Mouse (Mus musculus): ENCODE measurements around the gene Prr27. TPM values are rescaled to one million over a fixed set of nuclear protein-coding genes. Genes with fewer than 3 reads are reported as not detected.

Prr27 gene
- polyA plus RNA-seq (2015; fragmentation: Nextera tagmentation; extraction: Ambion mirVana), result not detected in 2 replicates

DNA sequence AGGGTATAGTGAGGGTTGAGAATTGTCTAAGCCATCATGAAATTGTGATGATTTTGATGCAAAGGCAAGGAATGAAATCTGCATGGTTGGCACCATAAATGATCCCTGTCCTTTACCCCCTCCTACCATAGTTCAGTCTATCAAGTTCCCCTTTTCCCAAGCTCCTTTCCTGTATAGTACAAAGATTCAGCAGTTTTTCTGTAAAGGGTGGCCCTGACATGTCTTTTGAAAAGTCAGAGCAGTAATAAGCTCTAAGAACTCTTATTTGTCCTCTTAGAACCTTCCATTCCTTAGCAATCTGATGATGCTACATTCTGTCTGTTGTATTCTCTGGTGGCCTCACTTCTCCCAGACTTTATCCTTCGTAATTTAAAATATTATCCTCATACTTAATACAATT, at the start of gene Prr27:
Prr27 (plus strand) TSS at position 301 of the 400 bp plus-strand sequence.
- H3K9me3 ChIP-seq (replicated peaks; ENCODE audit: control insufficient read depth, low read length), result no peaks in the 10 kb centered on the region
- H3K9ac ChIP-seq (ENCODE audit: low read length), result no peak within 1 kb of the TSS
- H3K27me3 ChIP-seq (ENCODE audit: control insufficient read depth, insufficient read depth, low read length), result no peaks in the 10 kb centered on the region
- H3K36me3 ChIP-seq (ENCODE audit: control insufficient read depth, insufficient read depth), result no peaks in the 10 kb centered on the region
- ATAC-seq (replicated peaks; ENCODE audit: extremely low read depth, insufficient read depth, low FRiP score), result no peak
- H3K4me1 ChIP-seq (ENCODE audit: control insufficient read depth, insufficient read depth, low read length), result no peaks in the 10 kb centered on the region
- H3K4me2 ChIP-seq (ENCODE audit: low read depth, low read length), result no peak within 1 kb of the TSS
- no peak within 1 kb of the TSS for H3K27ac ChIP-seq (ENCODE audit: low read length)
- H3K4me3 ChIP-seq (ENCODE audit: low read length), result no peak within 1 kb of the TSS
- 56% methylated on average over 1 of the region's 1 CpGs for WGBS

GRCm38 (mm10) chr5:87782731-87783130, 42.8 kb upstream of the Prr27 start:
- Histone ChIP-seq H3K4me1 (ENCODE audit: control insufficient read depth, insufficient read depth, low read length) (no peaks in the 10 kb centered on the region), H3K9me3 (replicated peaks; ENCODE audit: control insufficient read depth, low read length) (no peaks in the 10 kb centered on the region), H3K9ac (ENCODE audit: low read length) (no peak overlapping the region), H3K4me3 (ENCODE audit: low read length) (no peak overlapping the region), H3K27me3 (ENCODE audit: control insufficient read depth, insufficient read depth, low read length) (no peaks in the 10 kb centered on the region), H3K27ac (ENCODE audit: low read length) (no peak overlapping the region), H3K4me2 (ENCODE audit: low read depth, low read length) (no peak overlapping the region), H3K36me3 (ENCODE audit: control insufficient read depth, insufficient read depth) (no peaks in the 10 kb centered on the region)
- no peak for ATAC-seq (replicated peaks; ENCODE audit: extremely low read depth, insufficient read depth, low FRiP score)
- 38% methylated on average over 4 of the region's 4 CpGs for WGBS

DNA sequence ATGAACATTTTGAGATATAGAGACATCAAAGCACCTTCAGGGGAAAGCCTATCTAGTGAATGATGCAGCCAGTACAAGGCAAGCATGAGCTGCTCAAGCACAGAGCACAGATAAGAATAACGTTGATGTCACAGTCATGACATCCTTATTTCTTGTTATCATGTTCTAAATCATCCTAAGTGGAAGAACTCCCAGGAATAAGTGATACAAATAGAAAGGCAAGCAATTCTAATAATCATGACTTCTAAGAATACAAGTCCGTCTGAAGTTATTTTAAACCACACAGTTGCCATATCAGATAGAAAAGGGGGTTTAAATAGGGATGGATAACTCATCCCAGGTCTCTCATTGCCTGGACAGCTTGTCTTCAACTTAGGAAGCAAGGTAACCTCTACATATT, 17.7 kb upstream of the Prr27 start, which contains the start of gene Csn1s2b:
Csn1s2b (plus strand) TSS at position 301 of the 400 bp plus-strand sequence.
- Histone ChIP-seq H3K4me1 (ENCODE audit: control insufficient read depth, insufficient read depth, low read length) (no peaks in the 10 kb centered on the region), H3K4me3 (ENCODE audit: low read length) (no peak within 1 kb of the TSS), H3K36me3 (ENCODE audit: control insufficient read depth, insufficient read depth) (no peaks in the 10 kb centered on the region), H3K27me3 (ENCODE audit: control insufficient read depth, insufficient read depth, low read length) (no peaks in the 10 kb centered on the region), H3K27ac (ENCODE audit: low read length) (no peak within 1 kb of the TSS), H3K9me3 (replicated peaks; ENCODE audit: control insufficient read depth, low read length) (no peaks in the 10 kb centered on the region), H3K4me2 (ENCODE audit: low read depth, low read length) (no peak within 1 kb of the TSS), H3K9ac (ENCODE audit: low read length) (no peak within 1 kb of the TSS)
- no peak for ATAC-seq (replicated peaks; ENCODE audit: extremely low read depth, insufficient read depth, low FRiP score)
- 49% methylated on average over 2 of the region's 2 CpGs for WGBS

DNA sequence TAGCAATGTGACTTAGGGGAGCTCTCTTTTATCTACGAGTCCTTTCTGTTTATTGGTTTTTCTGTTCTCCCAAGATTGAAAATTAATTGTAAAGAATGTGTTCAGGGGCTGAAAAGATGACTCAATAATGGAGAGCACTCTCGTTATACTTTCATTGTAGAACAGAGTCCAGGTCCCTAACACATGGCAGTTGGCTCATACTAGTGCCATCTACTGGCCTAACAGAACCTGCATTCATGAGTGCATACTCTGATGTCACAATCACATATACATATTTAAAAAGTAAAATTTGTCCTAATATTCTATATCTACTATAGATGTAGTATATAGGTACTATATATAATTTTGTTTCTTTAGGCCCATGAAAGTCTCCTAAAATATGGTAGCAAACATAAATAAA, 16.2 kb upstream of the Prr27 start:
- Histone ChIP-seq H3K9me3 (replicated peaks; ENCODE audit: control insufficient read depth, low read length) (no peaks in the 10 kb centered on the region), H3K4me1 (ENCODE audit: control insufficient read depth, insufficient read depth, low read length) (no peaks in the 10 kb centered on the region), H3K4me2 (ENCODE audit: low read depth, low read length) (no peak overlapping the region), H3K9ac (ENCODE audit: low read length) (no peak overlapping the region), H3K36me3 (ENCODE audit: control insufficient read depth, insufficient read depth) (no peaks in the 10 kb centered on the region), H3K27ac (ENCODE audit: low read length) (no peak overlapping the region), H3K4me3 (ENCODE audit: low read length) (no peak overlapping the region), H3K27me3 (ENCODE audit: control insufficient read depth, insufficient read depth, low read length) (no peaks in the 10 kb centered on the region)
- WGBS, result 58% methylated on average over 2 of the region's 2 CpGs
- ATAC-seq (replicated peaks; ENCODE audit: extremely low read depth, insufficient read depth, low FRiP score), result no peak

- Histone ChIP-seq H3K4me2 (ENCODE audit: low read depth, low read length) (no peak overlapping the region), H3K9me3 (replicated peaks; ENCODE audit: control insufficient read depth, low read length) (no peaks in the 10 kb centered on the region), H3K9ac (ENCODE audit: low read length) (no peak overlapping the region), H3K27ac (ENCODE audit: low read length) (no peak overlapping the region), H3K36me3 (ENCODE audit: control insufficient read depth, insufficient read depth) (no peaks in the 10 kb centered on the region), H3K4me3 (ENCODE audit: low read length) (no peak overlapping the region), H3K4me1 (ENCODE audit: control insufficient read depth, insufficient read depth, low read length) (no peaks in the 10 kb centered on the region), H3K27me3 (ENCODE audit: control insufficient read depth, insufficient read depth, low read length) (no peaks in the 10 kb centered on the region)
- ATAC-seq (replicated peaks; ENCODE audit: extremely low read depth, insufficient read depth, low FRiP score), result no peak
- 64% methylated on average over 3 of the region's 3 CpGs for WGBS
Observed at GRCm38 (mm10) chr5:87855136-87855716, 29.7 kb downstream of the Prr27 start.

DNA sequence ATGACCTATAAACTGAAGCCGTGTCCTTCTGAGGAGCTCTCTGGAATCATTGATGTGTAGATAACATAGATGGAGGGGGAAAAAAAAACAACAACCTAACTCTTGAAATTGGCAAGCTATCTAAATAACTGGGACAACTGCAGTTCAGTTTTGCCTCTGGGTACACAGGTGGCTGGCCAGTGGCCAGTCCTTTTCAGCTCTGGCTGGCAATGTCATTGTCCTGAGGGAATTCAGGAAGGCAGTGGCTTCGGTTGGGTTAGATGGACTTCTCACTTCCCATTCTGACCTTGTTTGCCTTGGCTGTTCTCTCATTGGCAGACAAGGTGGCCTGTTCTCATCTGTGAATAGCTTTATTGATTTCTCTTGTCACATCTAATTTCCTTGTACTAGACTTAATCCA, 44.6 kb downstream of the Prr27 start:
- no peak overlapping the region for H3K9ac ChIP-seq (ENCODE audit: low read length)
- no peaks in the 10 kb centered on the region for H3K36me3 ChIP-seq (ENCODE audit: control insufficient read depth, insufficient read depth)
- WGBS, result 65% methylated on average over 2 of the region's 2 CpGs
- no peaks in the 10 kb centered on the region for H3K9me3 ChIP-seq (replicated peaks; ENCODE audit: control insufficient read depth, low read length)
- H3K27ac ChIP-seq (ENCODE audit: low read length), result no peak overlapping the region
- H3K27me3 ChIP-seq (ENCODE audit: control insufficient read depth, insufficient read depth, low read length), result no peaks in the 10 kb centered on the region
- H3K4me1 ChIP-seq (ENCODE audit: control insufficient read depth, insufficient read depth, low read length), result no peaks in the 10 kb centered on the region
- H3K4me3 ChIP-seq (ENCODE audit: low read length), result no peak overlapping the region
- H3K4me2 ChIP-seq (ENCODE audit: low read depth, low read length), result no peak overlapping the region
- no peak for ATAC-seq (replicated peaks; ENCODE audit: extremely low read depth, insufficient read depth, low FRiP score)

GRCm38 (mm10) chr5:87871423-87871822, 45.9 kb downstream of the Prr27 start:
- no peak overlapping the region for H3K4me2 ChIP-seq (ENCODE audit: low read depth, low read length)
- H3K4me3 ChIP-seq (ENCODE audit: low read length), result no peak overlapping the region
- no peaks in the 10 kb centered on the region for H3K36me3 ChIP-seq (ENCODE audit: control insufficient read depth, insufficient read depth)
- no peak for ATAC-seq (replicated peaks; ENCODE audit: extremely low read depth, insufficient read depth, low FRiP score)
- no peak overlapping the region for H3K27ac ChIP-seq (ENCODE audit: low read length)
- H3K27me3 ChIP-seq (ENCODE audit: control insufficient read depth, insufficient read depth, low read length), result no peaks in the 10 kb centered on the region
- H3K9ac ChIP-seq (ENCODE audit: low read length), result no peak overlapping the region
- H3K4me1 ChIP-seq (ENCODE audit: control insufficient read depth, insufficient read depth, low read length), result no peaks in the 10 kb centered on the region
- no peaks in the 10 kb centered on the region for H3K9me3 ChIP-seq (replicated peaks; ENCODE audit: control insufficient read depth, low read length)
- 26% methylated on average over 4 of the region's 4 CpGs for WGBS

- no peaks in the 10 kb centered on the region for H3K9me3 ChIP-seq (replicated peaks; ENCODE audit: control insufficient read depth, low read length)
- WGBS, result 85% methylated on average over 1 of the region's 1 CpGs
- no peaks in the 10 kb centered on the region for H3K27me3 ChIP-seq (ENCODE audit: control insufficient read depth, insufficient read depth, low read length)
Observed at GRCm38 (mm10) chr5:87884729-87885128, 59.2 kb downstream of the Prr27 start, which contains the start of gene Odam. Odam (plus strand) TSS chr5:87885029.

More at GRCm38 (mm10) chr5:87884729-87885128, 59.2 kb downstream of the Prr27 start, which contains the start of gene Odam:
- Histone ChIP-seq H3K4me3 (ENCODE audit: low read length) (no peak within 1 kb of the TSS), H3K9ac (ENCODE audit: low read length) (no peak within 1 kb of the TSS), H3K36me3 (ENCODE audit: control insufficient read depth, insufficient read depth) (no peaks in the 10 kb centered on the region), H3K4me1 (ENCODE audit: control insufficient read depth, insufficient read depth, low read length) (no peaks in the 10 kb centered on the region), H3K27ac (ENCODE audit: low read length) (no peak within 1 kb of the TSS), H3K4me2 (ENCODE audit: low read depth, low read length) (no peak within 1 kb of the TSS)
- no peak for ATAC-seq (replicated peaks; ENCODE audit: extremely low read depth, insufficient read depth, low FRiP score)

All from heart, embryonic 16.5 days (tissue).